Mouse (Mus musculus) liver, embryonic 11.5 days (tissue): Measurements from ENCODE around the gene Ppil2. TPM values are rescaled to one million over a fixed set of nuclear protein-coding genes. Genes with fewer than 3 reads are reported as not detected.

Experiments used
- ATAC-seq: fragments of 200-750 bp; cut with Nextera tagmentation; replicated peaks from 2 replicates; pipeline ENCODE4 v1.8.0; 2017; ENCODE audit warnings: moderate number of reproducible peaks, mild to moderate bottlenecking, moderate TSS enrichment, moderate library complexity; ENCODE audit not compliant: low FRiP score
- DNase-seq: peaks from one replicate; pipeline ENCODE4 v3.0.0-alpha.2; 2017; ENCODE audit warnings: low spot score
- H3K27ac ChIP-seq: fragments of 300-500 bp; sonication (generic); 2 replicates; pipeline ENCODE4 v1.5.1; 2014; ENCODE audit warnings: mild to moderate bottlenecking, low read depth, low read length, control low read depth
- H3K27me3 ChIP-seq: fragments of 300-500 bp; sonication (generic); replicated peaks from 2 replicates; pipeline ENCODE4 v1.6.1; 2014; ENCODE audit warnings: low read length, mixed read lengths; ENCODE audit not compliant: control insufficient read depth, insufficient read depth
- H3K36me3 ChIP-seq: fragments of 300-500 bp; sonication (generic); 2 replicates; pipeline ENCODE4 v1.6.1; 2014; ENCODE audit warnings: mild to moderate bottlenecking, low read length, moderate library complexity, mixed read lengths; ENCODE audit not compliant: control insufficient read depth, insufficient read depth
- H3K4me1 ChIP-seq: fragments of 300-500 bp; sonication (generic); replicated peaks from 2 replicates; pipeline ENCODE4 v1.6.1; 2014; ENCODE audit warnings: low read length, mixed read lengths; ENCODE audit not compliant: control insufficient read depth, insufficient read depth
- H3K4me2 ChIP-seq: fragments of 300-500 bp; sonication (generic); 2 replicates; pipeline ENCODE4 v1.6.1; 2014; ENCODE audit warnings: mild to moderate bottlenecking, control low read depth, moderate library complexity
- H3K4me3 ChIP-seq: fragments of 300-500 bp; sonication (generic); 2 replicates; pipeline ENCODE4 v1.5.1; 2014; ENCODE audit warnings: low read depth, low read length, control low read depth
- H3K9ac ChIP-seq: fragments of 300-500 bp; sonication (generic); 2 replicates; pipeline ENCODE4 v1.6.1; 2014; ENCODE audit warnings: low read depth, low read length, control low read depth
- H3K9me3 ChIP-seq: fragments of 300-500 bp; sonication (generic); 2 replicates; pipeline ENCODE4 v1.6.1; 2016; ENCODE audit warnings: low read length, inconsistent platforms, mixed read lengths; ENCODE audit not compliant: control insufficient read depth
- WGBS: fragments of 180-500 bp; shearing (Covaris S2); extraction: QIAGEN DNeasy Blood & Tissue Kit; methylation state at CpG from one replicate; pipeline ENCODE4 v1.1.7; 2014; 5-methylcytosine and 5-hydroxymethylcytosine counted together
- polyA plus RNA-seq: library from polyadenylated mRNA; unstranded; fragments of >200 nt; fragmentation: Nextera tagmentation; extraction: Ambion mirVana; gene quantifications from 2 replicates; pipeline ENCODE4 v1.2.1, GENCODE M21; 2014

Gene Ppil2
- polyA plus RNA-seq, 1 experiment from 2014 or later: 111 TPM

DNA sequence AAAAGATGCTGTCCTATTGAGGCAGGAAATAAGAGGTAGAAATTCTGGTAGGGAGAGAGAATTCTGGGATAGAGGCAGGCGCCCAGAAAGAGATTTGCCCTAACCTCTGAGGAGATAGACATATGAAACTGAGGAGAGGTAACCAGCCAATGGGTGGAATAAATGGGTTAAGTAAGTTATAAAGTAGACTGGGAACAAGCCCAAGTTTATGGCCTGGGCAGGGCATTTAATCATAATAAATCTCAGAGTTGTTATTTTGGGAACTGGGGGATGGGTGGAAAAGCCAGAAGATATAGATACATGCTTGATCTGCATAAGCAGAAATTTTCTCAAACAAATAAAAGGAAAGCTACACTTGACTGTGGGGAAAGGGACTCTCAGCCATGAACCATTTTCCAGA is 48.7 kb downstream of the Ppil2 start:
- H3K27me3 ChIP-seq: no peaks in the 10 kb centered on the region
- WGBS: 70% methylated on average over 1 of the region's 1 CpGs

GRCm38 (mm10) chr16:17055584-17055983 is 55.5 kb downstream of the Ppil2 start:
- ATAC-seq (no peak), DNase-seq (no peak)
- Histone ChIP-seq H3K27ac (no peak overlapping the region), H3K27me3 (no peaks in the 10 kb centered on the region), H3K4me1 (no peaks in the 10 kb centered on the region), H3K4me3 (no peak overlapping the region), H3K4me2 (no peak overlapping the region), H3K36me3 (no peaks in the 10 kb centered on the region), H3K9ac (no peak overlapping the region), H3K9me3 (no peaks in the 10 kb centered on the region)
- 79% methylated on average over 3 of the region's 3 CpGs for WGBS

More for the DNA sequence above, 48.7 kb downstream of the Ppil2 start:
- H3K27ac ChIP-seq: no peak overlapping the region
- DNase-seq (no peak), ATAC-seq (no peak)
- H3K4me1 ChIP-seq: no peaks in the 10 kb centered on the region
- H3K36me3 ChIP-seq: no peaks in the 10 kb centered on the region
- no peak overlapping the region for H3K9ac ChIP-seq
- no peaks in the 10 kb centered on the region for H3K9me3 ChIP-seq
- H3K4me2 ChIP-seq: no peak overlapping the region
- H3K4me3 ChIP-seq: no peak overlapping the region

GRCm38 (mm10) chr16:17053903-17054302 is 57.2 kb downstream of the Ppil2 start:
- ATAC-seq: no peak

DNA sequence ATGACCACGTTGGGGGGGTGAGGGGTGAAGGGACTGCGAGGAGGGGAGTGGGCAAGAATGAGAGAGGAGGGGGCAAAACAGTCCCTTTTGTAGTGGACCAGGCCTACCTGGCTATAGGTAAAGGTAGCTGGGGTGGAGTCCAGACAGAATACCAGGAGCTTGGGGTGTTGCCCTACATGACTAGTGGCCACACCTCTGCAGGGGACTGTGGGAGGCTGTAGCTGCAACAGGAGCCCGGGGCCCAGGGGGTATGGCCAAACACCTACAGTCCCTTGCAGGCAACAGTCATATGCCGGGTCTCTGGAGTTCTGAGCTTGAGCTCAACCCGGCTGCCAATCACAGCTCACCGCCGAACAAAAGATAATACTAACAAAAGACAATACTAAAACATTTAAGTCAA is 59.0 kb downstream of the Ppil2 start:
- H3K4me2 ChIP-seq: no peak overlapping the region
- H3K27ac ChIP-seq: no peak overlapping the region
- DNase-seq (no peak), ATAC-seq (0 out of 2 replicates have a peak, but pooled peaks have one; percentile 21)
- no peaks in the 10 kb centered on the region for H3K27me3 ChIP-seq
- H3K4me1 ChIP-seq: no peaks in the 10 kb centered on the region
- no peak overlapping the region for H3K4me3 ChIP-seq
- no peaks in the 10 kb centered on the region for H3K9me3 ChIP-seq
- 72% methylated on average over 7 of the region's 7 CpGs for WGBS
- no peak overlapping the region for H3K9ac ChIP-seq
- H3K36me3 ChIP-seq: peaks cover 17% of the 10 kb centered on the region

More at GRCm38 (mm10) chr16:17053903-17054302, 57.2 kb downstream of the Ppil2 start:
- DNase-seq: no peak
- Histone ChIP-seq H3K4me1 (no peaks in the 10 kb centered on the region), H3K27ac (no peak overlapping the region), H3K9me3 (no peaks in the 10 kb centered on the region), H3K4me3 (no peak overlapping the region), H3K36me3 (peaks cover 7% of the 10 kb centered on the region), H3K27me3 (no peaks in the 10 kb centered on the region), H3K4me2 (no peak overlapping the region), H3K9ac (no peak overlapping the region)
- WGBS: 65% methylated on average over 3 of the region's 3 CpGs

DNA sequence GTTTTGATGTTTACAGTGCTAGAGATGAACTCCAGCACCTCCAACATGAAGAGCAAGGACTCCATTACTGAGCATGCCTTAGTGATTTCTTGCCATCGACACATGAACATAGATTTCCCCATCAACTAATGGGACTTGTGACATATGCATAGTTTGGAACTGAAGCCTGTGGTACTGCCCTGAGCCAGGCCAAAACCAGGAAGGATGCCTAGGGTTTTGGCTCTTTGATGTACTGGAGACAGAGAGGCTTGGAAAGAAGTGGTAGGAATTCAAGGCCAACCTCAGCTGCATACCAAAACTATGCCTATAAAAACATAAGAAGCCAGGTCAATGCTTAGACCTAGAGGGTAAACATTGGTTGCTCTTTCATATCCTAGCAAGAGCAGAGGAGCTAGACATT is 61.2 kb downstream of the Ppil2 start:
- H3K36me3 ChIP-seq: peaks cover 17% of the 10 kb centered on the region
- no peak for DNase-seq
- no peak overlapping the region for H3K4me3 ChIP-seq
- WGBS: 88% methylated on average over 1 of the region's 1 CpGs
- no peak overlapping the region for H3K9ac ChIP-seq
- H3K4me2 ChIP-seq: no peak overlapping the region
- H3K4me1 ChIP-seq: no peaks in the 10 kb centered on the region
- H3K27ac ChIP-seq: no peak overlapping the region
- H3K9me3 ChIP-seq: no peaks in the 10 kb centered on the region
- no peaks in the 10 kb centered on the region for H3K27me3 ChIP-seq
- ATAC-seq: no peak

GRCm38 (mm10) chr16:17045287-17045686 is 65.8 kb downstream of the Ppil2 start:
- H3K27ac ChIP-seq: no peak overlapping the region
- H3K27me3 ChIP-seq: no peaks in the 10 kb centered on the region
- ATAC-seq (no peak), DNase-seq (no peak)
- peaks cover 42% of the 10 kb centered on the region for H3K36me3 ChIP-seq
- no peak overlapping the region for H3K4me3 ChIP-seq
- no peaks in the 10 kb centered on the region for H3K4me1 ChIP-seq
- no peaks in the 10 kb centered on the region for H3K9me3 ChIP-seq
- 84% methylated on average over 3 of the region's 3 CpGs for WGBS
- H3K4me2 ChIP-seq: no peak overlapping the region
- H3K9ac ChIP-seq: no peak overlapping the region

- Histone ChIP-seq H3K36me3 (peaks cover 42% of the 10 kb centered on the region), H3K27ac (no peak overlapping the region), H3K4me1 (no peaks in the 10 kb centered on the region), H3K9ac (no peak overlapping the region), H3K4me3 (no peak overlapping the region), H3K9me3 (no peaks in the 10 kb centered on the region), H3K27me3 (no peaks in the 10 kb centered on the region), H3K4me2 (no peak overlapping the region)
- DNase-seq: no peak
- ATAC-seq: no peak
- WGBS: 85% methylated on average over 3 of the region's 3 CpGs
Observed at GRCm38 (mm10) chr16:17044320-17044719, 66.7 kb downstream of the Ppil2 start.

DNA sequence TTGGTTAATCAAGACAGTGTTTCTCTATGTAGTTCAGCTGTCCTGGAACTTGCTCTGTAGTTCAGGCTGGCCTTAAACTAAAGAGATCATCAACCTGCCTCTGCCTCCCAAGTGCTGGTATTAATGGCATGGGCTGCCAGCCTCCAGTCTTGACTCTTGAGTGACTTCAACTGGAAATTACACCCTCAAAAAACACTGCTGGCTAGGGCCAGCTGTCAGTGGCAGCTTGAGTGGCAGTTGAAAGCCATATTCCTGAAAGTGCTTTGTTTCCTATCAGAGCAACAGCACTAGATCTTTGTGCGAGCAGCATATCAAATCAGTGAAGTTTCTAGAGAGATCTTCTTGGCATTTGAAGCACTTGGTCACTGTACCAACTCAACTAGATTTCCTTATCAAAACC is 69.6 kb downstream of the Ppil2 start:
- Histone ChIP-seq H3K9me3 (no peaks in the 10 kb centered on the region), H3K4me3 (no peak overlapping the region), H3K27me3 (no peaks in the 10 kb centered on the region), H3K36me3 (peaks cover 45% of the 10 kb centered on the region), H3K4me2 (no peak overlapping the region), H3K27ac (no peak overlapping the region), H3K4me1 (no peaks in the 10 kb centered on the region), H3K9ac (no peak overlapping the region)
- DNase-seq (no peak), ATAC-seq (no peak)
- 91% methylated on average over 1 of the region's 1 CpGs for WGBS

DNA sequence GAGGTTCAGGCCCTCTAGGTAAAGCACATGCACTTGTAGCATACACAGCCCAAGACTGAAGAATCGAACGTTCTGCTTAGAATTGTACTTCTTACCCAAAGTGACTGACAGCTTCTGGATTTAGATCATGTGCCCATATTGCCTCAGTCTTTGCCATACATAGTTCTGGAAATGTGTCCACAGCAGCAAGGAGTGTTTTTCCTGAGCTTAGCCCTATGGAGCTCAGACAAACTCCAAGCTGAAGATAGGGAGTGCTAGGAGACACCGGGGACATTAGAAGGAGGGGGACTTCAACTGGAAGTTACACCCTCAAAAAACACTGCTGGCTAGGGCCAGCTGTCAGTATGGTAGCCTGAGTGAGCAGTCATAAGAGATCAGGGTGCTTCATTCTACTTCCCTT is 70.3 kb downstream of the Ppil2 start:
- no peaks in the 10 kb centered on the region for H3K4me1 ChIP-seq
- no peak overlapping the region for H3K4me3 ChIP-seq
- H3K27me3 ChIP-seq: no peaks in the 10 kb centered on the region
- 89% methylated on average over 3 of the region's 3 CpGs for WGBS
- H3K4me2 ChIP-seq: no peak overlapping the region
- no peak overlapping the region for H3K27ac ChIP-seq
- no peak overlapping the region for H3K9ac ChIP-seq
- peaks cover 48% of the 10 kb centered on the region for H3K36me3 ChIP-seq
- no peaks in the 10 kb centered on the region for H3K9me3 ChIP-seq
- no peak for DNase-seq
- no peak for ATAC-seq
